Mouse (Mus musculus) cerebellum, postnatal 14 days (tissue): ENCODE results near the gene Olfr1080.
"Not testable (repeated sequence)": the region's sequence is repeated elsewhere in the genome, so short reads cannot be mapped to it uniquely, and the experiment has no call there.

ENCODE experiments used
- DNase-seq, 2 experiments: peaks; one replicate each; pipeline ENCODE4 v3.0.0; 2021; ENCODE audit warnings: mixed read lengths in 2 of 2

The Olfr1080 gene

DNA sequence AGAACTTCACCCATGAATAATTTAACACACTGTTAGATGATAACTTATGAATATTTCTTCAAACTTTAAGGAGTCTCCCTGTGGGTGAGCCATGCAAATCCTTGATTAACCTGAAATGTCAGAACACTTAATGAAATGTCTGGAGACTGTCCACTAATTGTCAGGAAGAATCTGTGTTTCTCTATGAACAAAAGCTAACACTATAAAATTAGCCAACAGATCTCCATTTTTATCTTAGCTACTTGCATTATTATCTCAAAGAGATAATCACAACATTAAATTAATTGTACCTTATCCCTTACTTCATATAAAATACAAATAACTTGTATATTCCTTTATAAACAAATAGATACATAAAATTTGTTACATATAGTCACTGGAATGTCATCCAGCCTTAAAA lies at the start of gene Olfr1080:
Olfr1080 (minus strand) TSS at position 101 of the 400 bp plus-strand sequence.
- not testable (repeated sequence) for DNase-seq

DNA sequence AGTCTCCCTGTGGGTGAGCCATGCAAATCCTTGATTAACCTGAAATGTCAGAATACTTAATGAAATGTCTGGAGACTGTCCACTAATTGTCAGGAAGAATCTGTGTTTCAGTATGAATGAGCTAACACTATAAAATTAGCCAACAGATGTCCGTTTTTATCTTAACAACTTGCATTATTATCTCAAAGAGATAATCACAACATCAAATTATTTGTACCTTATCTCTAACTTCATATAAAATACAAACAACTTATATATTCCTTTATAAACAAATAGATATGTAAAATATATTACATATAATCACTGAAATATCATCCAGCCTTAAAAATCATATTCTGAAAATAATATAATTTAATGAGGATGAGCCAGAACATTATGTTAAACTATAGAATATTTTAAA lies 40.8 kb upstream of the Olfr1080 start, which contains the start of gene Olfr1082:
Olfr1082 (minus strand) TSS at position 101 of the 400 bp plus-strand sequence.
- DNase-seq = not testable (repeated sequence)

DNA sequence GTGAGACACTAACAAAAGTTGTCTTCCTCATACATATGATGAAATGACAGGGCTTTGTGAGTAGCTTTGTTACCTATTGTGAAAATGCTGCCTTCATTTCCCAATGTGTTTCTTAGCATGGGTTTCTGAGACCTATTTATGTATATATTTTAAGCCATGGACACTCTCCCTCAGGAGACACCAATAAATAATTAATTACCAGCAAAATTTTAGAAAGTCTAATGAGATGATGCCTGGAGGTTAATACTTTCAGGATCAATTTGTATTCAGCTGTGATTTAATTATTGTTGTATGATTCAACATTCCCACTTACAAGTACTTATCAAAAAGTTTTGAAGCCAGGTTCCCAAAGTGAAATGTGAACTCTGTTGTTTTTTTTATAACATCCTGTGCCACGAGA lies 15.7 kb downstream of the Olfr1080 start, which contains the start of gene Olfr1079:
Olfr1079 (minus strand) TSS at position 101 of the 400 bp plus-strand sequence.
- no peak for DNase-seq

DNA sequence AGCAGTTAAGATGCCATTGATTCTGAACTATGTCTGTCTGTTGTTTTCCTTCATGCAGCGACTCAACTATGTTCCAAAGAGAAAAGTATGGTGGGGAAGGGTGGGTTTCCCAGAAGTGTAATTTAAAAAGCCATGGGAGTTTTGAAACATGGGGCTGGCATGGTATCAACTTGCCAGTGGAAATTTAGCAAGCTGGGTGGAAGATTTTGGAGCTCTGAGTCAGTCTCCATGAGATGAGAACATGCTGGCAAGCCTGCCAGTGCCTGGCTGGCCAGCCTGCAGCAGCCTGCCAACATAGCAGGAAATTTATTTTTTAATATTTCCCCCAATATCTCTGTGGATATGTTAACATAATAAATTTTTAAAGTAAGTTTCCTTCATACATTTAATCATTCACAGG lies 27.0 kb downstream of the Olfr1080 start:
- DNase-seq = peak; percentile 46 to 63

DNA sequence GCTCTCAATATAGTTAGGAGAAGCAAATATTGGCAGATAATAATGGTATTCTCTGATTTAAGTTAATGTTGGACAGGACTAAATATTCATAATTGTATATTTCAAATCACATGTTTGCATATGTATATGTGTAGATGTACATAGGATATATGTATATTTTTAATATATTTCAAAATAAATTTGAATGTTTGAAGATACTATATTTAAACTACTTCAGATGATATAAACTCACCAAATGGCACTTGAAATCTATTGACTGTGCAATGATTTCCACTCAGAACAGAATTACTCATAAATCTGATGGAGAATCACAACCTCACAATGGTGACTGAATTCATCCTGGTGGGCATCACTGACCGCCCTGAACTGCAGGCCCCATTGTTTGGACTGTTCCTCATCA lies 49.9 kb downstream of the Olfr1080 start, which contains the start of gene Olfr1076:
Olfr1076 (plus strand) TSS at position 301 of the 400 bp plus-strand sequence.
- DNase-seq = no peak
